Mouse (Mus musculus) midbrain, embryonic 13.5 days (tissue): ENCODE data around the gene Tmcc1. TPM values are rescaled to one million over a fixed set of nuclear protein-coding genes. Genes with fewer than 3 reads are reported as not detected.

Experiments used
- ATAC-seq: fragments of 200-750 bp; cut with Nextera tagmentation; 2 replicates; pipeline ENCODE4 v1.8.0; 2017; ENCODE audit warnings: mild to moderate bottlenecking, moderate TSS enrichment, moderate library complexity
- H3K27ac ChIP-seq: fragments of 300-500 bp; sonication (generic); 2 replicates; pipeline ENCODE4 v1.5.1; 2015; ENCODE audit warnings: inconsistent platforms, mild to moderate bottlenecking, moderate library complexity
- H3K27me3 ChIP-seq: fragments of 300-500 bp; sonication (generic); 2 replicates; pipeline ENCODE4 v1.6.1; 2015; ENCODE audit warnings: mild to moderate bottlenecking, inconsistent platforms
- H3K36me3 ChIP-seq: fragments of 300-500 bp; sonication (generic); 2 replicates; pipeline ENCODE4 v1.6.1; 2015; ENCODE audit warnings: mild to moderate bottlenecking, inconsistent platforms
- H3K4me1 ChIP-seq: fragments of 300-500 bp; sonication (generic); replicated peaks from 2 replicates; pipeline ENCODE4 v1.6.1; 2015; ENCODE audit warnings: inconsistent platforms
- H3K4me2 ChIP-seq: fragments of 300-500 bp; sonication (generic); replicated peaks from 2 replicates; pipeline ENCODE4 v1.6.1; 2015; ENCODE audit warnings: moderate library complexity, mild to moderate bottlenecking, inconsistent platforms
- H3K4me3 ChIP-seq: fragments of 300-500 bp; sonication (generic); replicated peaks from 2 replicates; pipeline ENCODE4 v1.5.1; 2015; ENCODE audit warnings: mild to moderate bottlenecking, inconsistent platforms
- H3K9ac ChIP-seq: fragments of 300-500 bp; sonication (generic); replicated peaks from 2 replicates; pipeline ENCODE4 v1.6.1; 2015; ENCODE audit warnings: mild to moderate bottlenecking, inconsistent platforms
- H3K9me3 ChIP-seq: fragments of 300-500 bp; sonication (generic); 2 replicates; pipeline ENCODE4 v1.6.1; 2016; ENCODE audit warnings: mild to moderate bottlenecking, inconsistent platforms
- WGBS: fragments of 180-500 bp; shearing (Covaris S2); methylation state at CpG from one replicate; pipeline ENCODE4 v1.1.7; 2015; 5-methylcytosine and 5-hydroxymethylcytosine counted together
- polyA plus RNA-seq: library from polyadenylated mRNA; unstranded; fragments of >200 nt; fragmentation: Nextera tagmentation; extraction: Ambion mirVana; gene quantifications from 2 replicates; pipeline ENCODE4 v1.2.1, GENCODE M21; 2015

Tmcc1 gene
- polyA plus RNA-seq, 1 experiment from 2014 or later: 36.4 TPM

GRCm38 (mm10) chr6:116106967-116107470, 86.3 kb downstream of the Tmcc1 start:
- H3K9ac ChIP-seq: peak overlapping the region; percentile 85
- no peaks in the 10 kb centered on the region for H3K27me3 ChIP-seq
- 1% methylated on average over 6 of the region's 6 CpGs for WGBS

GRCm38 (mm10) chr6:116097579-116097978, 95.7 kb downstream of the Tmcc1 start:
- H3K4me2 ChIP-seq: no peak overlapping the region
- H3K4me1 ChIP-seq: no peaks in the 10 kb centered on the region
- H3K27me3 ChIP-seq: no peaks in the 10 kb centered on the region
- no peak overlapping the region for H3K9ac ChIP-seq
- H3K4me3 ChIP-seq: no peak overlapping the region
- ATAC-seq: no peak
- 96% methylated on average over 2 of the region's 2 CpGs for WGBS
- peaks cover 4% of the 10 kb centered on the region; the same call in 1 of the 2 replicates for H3K36me3 ChIP-seq
- H3K27ac ChIP-seq: no peak overlapping the region
- H3K9me3 ChIP-seq: no peaks in the 10 kb centered on the region

More at GRCm38 (mm10) chr6:116106967-116107470, 86.3 kb downstream of the Tmcc1 start:
- Histone ChIP-seq H3K36me3 (no peaks in the 10 kb centered on the region), H3K4me2 (peak overlapping the region; percentile 64), H3K27ac (peak overlapping the region; percentile 93), H3K4me3 (peak overlapping the region; percentile 71), H3K9me3 (no peaks in the 10 kb centered on the region), H3K4me1 (peaks cover 40% of the 10 kb centered on the region)
- peak; percentile 62 for ATAC-seq

GRCm38 (mm10) chr6:116089402-116089801, 103.9 kb downstream of the Tmcc1 start:
- no peak for ATAC-seq

GRCm38 (mm10) chr6:116086036-116086435, 107.2 kb downstream of the Tmcc1 start:
- Histone ChIP-seq H3K4me1 (0 out of 2 replicates have a peak, but pooled peaks cover 4% of the 10 kb centered on the region), H3K36me3 (no peaks in the 10 kb centered on the region), H3K27ac (no peak overlapping the region), H3K9ac (no peak overlapping the region), H3K4me2 (no peak overlapping the region), H3K4me3 (no peak overlapping the region), H3K27me3 (no peaks in the 10 kb centered on the region), H3K9me3 (no peaks in the 10 kb centered on the region)
- WGBS: 97% methylated on average over 1 of the region's 1 CpGs
- no peak for ATAC-seq

More at GRCm38 (mm10) chr6:116089402-116089801, 103.9 kb downstream of the Tmcc1 start:
- no peaks in the 10 kb centered on the region for H3K4me1 ChIP-seq
- no peaks in the 10 kb centered on the region for H3K27me3 ChIP-seq
- H3K4me3 ChIP-seq: no peak overlapping the region
- no peaks in the 10 kb centered on the region for H3K36me3 ChIP-seq
- no peak overlapping the region for H3K4me2 ChIP-seq
- no peaks in the 10 kb centered on the region for H3K9me3 ChIP-seq
- H3K9ac ChIP-seq: no peak overlapping the region
- no peak overlapping the region for H3K27ac ChIP-seq

- Histone ChIP-seq H3K4me2 (no peak overlapping the region), H3K9me3 (no peaks in the 10 kb centered on the region), H3K36me3 (no peaks in the 10 kb centered on the region), H3K9ac (no peak overlapping the region), H3K27ac (no peak overlapping the region), H3K4me3 (no peak overlapping the region), H3K4me1 (0 out of 2 replicates have a peak, but pooled peaks cover 9% of the 10 kb centered on the region), H3K27me3 (no peaks in the 10 kb centered on the region)
- 74% methylated on average over 1 of the region's 1 CpGs for WGBS
- no peak for ATAC-seq
These were observed 111.0 kb downstream of the Tmcc1 start for GRCm38 (mm10) chr6:116082239-116082638.

- Histone ChIP-seq H3K36me3 (no peaks in the 10 kb centered on the region), H3K9me3 (no peaks in the 10 kb centered on the region), H3K27ac (no peak overlapping the region), H3K4me2 (no peak overlapping the region), H3K4me3 (no peak overlapping the region), H3K9ac (no peak overlapping the region), H3K4me1 (0 out of 2 replicates have a peak, but pooled peaks cover 9% of the 10 kb centered on the region), H3K27me3 (no peaks in the 10 kb centered on the region)
- WGBS: 48% methylated on average over 2 of the region's 2 CpGs
- no peak for ATAC-seq
These were observed 111.9 kb downstream of the Tmcc1 start for GRCm38 (mm10) chr6:116081375-116081774.

GRCm38 (mm10) chr6:116080756-116081155, 112.5 kb downstream of the Tmcc1 start:
- Histone ChIP-seq H3K4me3 (no peak overlapping the region), H3K4me1 (0 out of 2 replicates have a peak, but pooled peaks cover 9% of the 10 kb centered on the region), H3K4me2 (no peak overlapping the region), H3K27me3 (no peaks in the 10 kb centered on the region), H3K9me3 (no peaks in the 10 kb centered on the region), H3K36me3 (no peaks in the 10 kb centered on the region), H3K27ac (no peak overlapping the region), H3K9ac (no peak overlapping the region)
- no peak for ATAC-seq
- whole genome bisulfite sequencing: 84% methylated on average over 5 of the region's 5 CpGs

GRCm38 (mm10) chr6:116077608-116078007, 115.7 kb downstream of the Tmcc1 start:
- Histone ChIP-seq H3K9ac (no peak overlapping the region), H3K27ac (no peak overlapping the region), H3K4me3 (no peak overlapping the region), H3K36me3 (no peaks in the 10 kb centered on the region), H3K4me2 (no peak overlapping the region), H3K4me1 (peaks cover 15% of the 10 kb centered on the region), H3K27me3 (no peaks in the 10 kb centered on the region), H3K9me3 (no peaks in the 10 kb centered on the region)
- no peak for ATAC-seq
- WGBS: 73% methylated on average over 3 of the region's 3 CpGs

- Histone ChIP-seq H3K4me2 (no peak overlapping the region), H3K9ac (no peak overlapping the region), H3K4me3 (no peak overlapping the region), H3K4me1 (peaks cover 16% of the 10 kb centered on the region), H3K9me3 (no peaks in the 10 kb centered on the region), H3K27ac (no peak overlapping the region), H3K27me3 (no peaks in the 10 kb centered on the region), H3K36me3 (no peaks in the 10 kb centered on the region)
- ATAC-seq: no peak
These were observed 118.4 kb downstream of the Tmcc1 start for GRCm38 (mm10) chr6:116074892-116075291.

- no peak overlapping the region for H3K27ac ChIP-seq
- ATAC-seq: no peak
- no peak overlapping the region for H3K4me2 ChIP-seq
- H3K36me3 ChIP-seq: no peaks in the 10 kb centered on the region
- no peaks in the 10 kb centered on the region for H3K9me3 ChIP-seq
- WGBS: 82% methylated on average over 4 of the region's 4 CpGs
- H3K4me1 ChIP-seq: peaks cover 16% of the 10 kb centered on the region
- H3K9ac ChIP-seq: no peak overlapping the region
- no peak overlapping the region for H3K4me3 ChIP-seq
- no peaks in the 10 kb centered on the region for H3K27me3 ChIP-seq
These were observed 119.7 kb downstream of the Tmcc1 start for GRCm38 (mm10) chr6:116073610-116074009.

- H3K9me3 ChIP-seq: no peaks in the 10 kb centered on the region
- no peaks in the 10 kb centered on the region for H3K27me3 ChIP-seq
- peaks cover 16% of the 10 kb centered on the region for H3K4me1 ChIP-seq
- H3K9ac ChIP-seq: peak overlapping the region; percentile 23
- H3K4me3 ChIP-seq: no peak overlapping the region
- peak overlapping the region; percentile 17; the same call in 1 of the 2 replicates for H3K27ac ChIP-seq
- ATAC-seq: no peak
- H3K4me2 ChIP-seq: no peak overlapping the region
- no peaks in the 10 kb centered on the region for H3K36me3 ChIP-seq
- WGBS: 66% methylated on average over 8 of the region's 8 CpGs
These were observed 120.5 kb downstream of the Tmcc1 start for GRCm38 (mm10) chr6:116072746-116073261.

GRCm38 (mm10) chr6:116072221-116072745, 121.0 kb downstream of the Tmcc1 start:
- H3K4me2 ChIP-seq: no peak overlapping the region
- peaks cover 18% of the 10 kb centered on the region for H3K4me1 ChIP-seq
- no peaks in the 10 kb centered on the region for H3K9me3 ChIP-seq
- peak overlapping the region; percentile 23; the same call in 1 of the 2 replicates for H3K9ac ChIP-seq
- H3K36me3 ChIP-seq: no peaks in the 10 kb centered on the region
- no peak overlapping the region for H3K4me3 ChIP-seq
- H3K27ac ChIP-seq: peak overlapping the region; percentile 17; the same call in 1 of the 2 replicates
- no peak for ATAC-seq
- 31% methylated on average over 6 of the region's 6 CpGs for WGBS
- H3K27me3 ChIP-seq: no peaks in the 10 kb centered on the region
